Mouse (Mus musculus): Measurements from ENCODE around the gene Hbq1b.

DNA sequence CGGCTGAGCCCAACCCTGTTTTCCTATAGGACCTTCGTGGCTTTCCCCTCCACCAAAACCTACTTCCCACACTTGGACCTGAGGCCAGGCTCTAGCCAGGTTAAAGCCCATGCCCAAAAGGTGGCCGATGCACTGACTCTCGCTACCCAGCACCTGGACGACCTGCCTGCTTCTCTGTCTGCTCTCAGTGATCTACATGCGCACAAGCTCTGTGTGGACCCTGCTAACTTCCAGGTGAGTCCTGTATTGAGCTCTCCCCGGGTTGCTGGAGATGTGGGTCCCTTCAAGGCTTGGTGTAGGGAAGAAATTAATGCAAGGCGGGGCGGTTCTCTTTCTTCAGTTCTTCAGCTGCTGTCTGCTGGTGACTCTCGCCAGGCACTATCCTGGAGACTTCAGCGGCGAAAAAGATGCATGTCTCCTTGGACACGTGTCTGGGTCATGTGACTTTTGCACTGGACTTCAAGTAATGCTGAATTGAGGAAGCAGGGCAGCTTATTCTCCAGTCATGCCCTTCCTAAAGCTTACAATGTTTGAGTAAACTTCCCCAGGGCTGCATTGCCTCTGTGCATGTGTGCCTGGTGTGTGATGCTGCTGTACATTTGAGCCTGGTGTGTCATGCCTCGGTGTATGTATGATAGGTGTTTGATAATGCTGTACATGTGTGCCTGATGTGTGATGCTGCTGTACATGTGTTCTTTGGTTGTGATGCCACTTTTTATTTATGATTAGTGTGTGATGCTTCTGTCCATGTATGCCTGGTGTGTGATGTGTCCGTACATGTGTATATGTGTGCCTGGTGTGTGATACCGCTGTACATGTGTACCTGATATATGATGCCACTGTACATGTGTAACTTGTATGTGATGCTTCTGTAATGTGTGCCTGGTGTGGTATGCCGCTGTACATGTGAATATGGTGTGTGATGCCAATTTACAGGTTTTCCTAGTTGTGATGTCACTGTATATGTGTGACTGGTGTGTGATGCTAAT is 13.8 kb downstream of the Hbq1b start:
- TF ChIP-seq CTCF (conservative IDR thresholded peaks at IDR 0.05; ENCODE audit: low read length), result no peak
- TF ChIP-seq NANOG (IDR thresholded peaks at IDR 0.05; ENCODE audit: borderline replicate concordance, low read length), result no peak
- no peak for TF ChIP-seq POU5F1 (IDR thresholded peaks at IDR 0.05; ENCODE audit: borderline replicate concordance, low read length)

All from E14TG2a.4 (cell line).